Mouse (Mus musculus) CD8-positive naive resting alpha-beta T cell, adult 2 months (primary cell): ENCODE results near the gene Apeh.
"Not testable (repeated sequence)": the region's sequence is repeated elsewhere in the genome, so short reads cannot be mapped to it uniquely, and the experiment has no call there.

Experiments
- DNase-seq, 2 experiments: peaks; one replicate each; pipeline ENCODE4 v3.0.0; 2022; ENCODE audit warnings: low read depth in 2 of 2, low spot score in 2 of 2

Apeh gene

GRCm38 (mm10) chr9:108094184-108094941 is at the start of gene Apeh:
Gene Apeh, minus strand, starts transcription at chr9:108094606.
- peak; percentile 88 to 93 for DNase-seq

GRCm38 (mm10) chr9:108143470-108143869 is 49.1 kb upstream of the Apeh start:
- no peak for DNase-seq

- no peak for DNase-seq
Measured at GRCm38 (mm10) chr9:108141387-108141786, 47.0 kb upstream of the Apeh start.

- no peak for DNase-seq
Measured at GRCm38 (mm10) chr9:108139963-108140695, 45.7 kb upstream of the Apeh start.

GRCm38 (mm10) chr9:108139169-108139962 is 45.0 kb upstream of the Apeh start:
- DNase-seq: no peak

DNA sequence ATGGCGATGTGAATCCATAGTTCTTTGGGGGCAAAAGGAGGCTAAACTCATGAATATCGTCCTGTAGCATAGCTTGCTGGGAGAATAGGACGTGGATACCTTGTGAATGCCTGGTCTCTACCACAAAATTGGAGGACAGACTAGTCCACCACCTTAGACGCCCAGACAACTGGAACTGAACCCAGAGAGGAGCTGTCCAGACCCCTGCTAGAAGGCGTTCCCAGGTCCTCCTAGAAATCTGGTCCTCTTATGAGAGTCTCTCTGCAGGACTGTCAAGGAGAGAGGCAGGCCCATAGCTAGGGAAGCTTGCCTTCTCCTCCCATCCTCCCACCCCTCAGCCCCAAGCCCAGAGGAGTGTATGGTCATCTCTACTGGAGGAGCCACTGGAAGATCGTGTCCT is 43.7 kb upstream of the Apeh start:
- no peak for DNase-seq

DNA sequence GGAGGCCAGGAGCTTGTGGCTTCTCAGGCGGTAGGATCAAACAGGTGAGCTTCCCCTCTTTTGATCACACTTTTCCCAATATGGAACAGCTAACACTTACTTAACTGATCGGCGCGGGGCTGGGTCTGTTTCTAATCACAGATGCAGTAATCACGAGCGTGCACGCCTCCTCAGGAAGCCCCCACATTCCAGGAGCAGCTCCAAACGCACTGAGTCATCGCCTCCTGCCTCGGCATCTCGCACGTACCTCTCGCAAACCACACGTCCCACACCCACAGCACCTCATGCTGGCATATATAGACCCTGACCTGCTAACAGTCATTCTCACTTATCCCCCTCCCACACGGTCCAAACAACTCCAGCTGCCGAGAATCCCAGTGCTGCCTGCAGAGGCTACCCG is 43.1 kb upstream of the Apeh start:
- DNase-seq: no peak

- no peak for DNase-seq
Measured at GRCm38 (mm10) chr9:108136930-108137462, 42.6 kb upstream of the Apeh start.

GRCm38 (mm10) chr9:108136225-108136624 is 41.8 kb upstream of the Apeh start:
- DNase-seq: peak; percentile 38 to 54

- DNase-seq: not testable (repeated sequence)
Measured at GRCm38 (mm10) chr9:108135679-108136078, 41.3 kb upstream of the Apeh start.

GRCm38 (mm10) chr9:108133478-108133877 is 39.1 kb upstream of the Apeh start:
- no peak for DNase-seq

- no peak for DNase-seq
Measured at GRCm38 (mm10) chr9:108132373-108132772, 38.0 kb upstream of the Apeh start.

DNA sequence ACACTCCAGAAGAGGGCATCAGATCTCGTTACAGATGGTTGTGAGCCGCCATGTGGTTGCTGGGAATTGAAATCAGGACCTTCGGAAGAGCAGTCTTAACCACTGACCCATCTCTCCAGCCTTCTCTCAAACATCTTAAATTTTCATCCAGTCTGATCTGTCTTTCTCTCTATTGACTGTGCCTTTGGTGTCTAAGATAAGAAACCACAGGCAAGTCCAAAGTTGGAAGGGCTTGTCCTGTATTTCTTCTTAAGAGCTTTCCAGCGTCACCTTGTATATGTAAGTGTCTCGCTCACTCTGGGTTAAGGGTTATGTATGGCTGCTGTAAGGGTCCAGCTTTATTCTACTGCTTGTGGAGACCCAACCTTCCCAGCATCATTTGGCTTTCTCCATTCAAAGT is 37.1 kb upstream of the Apeh start:
- no peak for DNase-seq

- DNase-seq: no peak
Measured at GRCm38 (mm10) chr9:108129042-108129948, 34.9 kb upstream of the Apeh start.

- no peak for DNase-seq
Measured at GRCm38 (mm10) chr9:108128248-108128647, 33.8 kb upstream of the Apeh start.

- no peak for DNase-seq
Measured at GRCm38 (mm10) chr9:108126436-108127180, 32.2 kb upstream of the Apeh start.

- no peak for DNase-seq
Measured at GRCm38 (mm10) chr9:108125731-108126130, 31.3 kb upstream of the Apeh start.

DNA sequence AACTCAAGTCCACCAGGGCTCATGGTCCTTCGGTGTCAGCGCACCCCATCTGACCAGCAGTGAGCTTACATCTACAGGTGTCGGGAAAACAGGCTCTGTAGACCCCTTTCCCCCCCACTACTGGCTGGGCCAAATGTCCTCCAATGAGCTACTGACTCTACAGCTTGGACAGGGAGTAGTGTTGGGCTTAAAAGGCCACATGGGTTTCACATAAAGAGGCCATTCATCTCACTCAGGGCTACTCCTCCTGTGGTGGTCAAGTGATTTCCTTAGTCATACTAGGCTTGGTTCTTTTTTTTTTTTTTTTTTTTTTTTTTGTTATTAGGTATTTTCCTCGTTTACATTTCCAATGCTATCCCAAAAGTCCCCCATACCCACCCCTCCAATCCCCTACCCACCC is 29.5 kb upstream of the Apeh start:
- no peak for DNase-seq

- no peak for DNase-seq
Measured at GRCm38 (mm10) chr9:108121170-108121969, 27.0 kb upstream of the Apeh start.
